Mouse (Mus musculus) liver, embryonic 14.5 days (tissue): ENCODE data around the gene C2cd2. TPM values are rescaled to one million over a fixed set of nuclear protein-coding genes. Genes with fewer than 3 reads are reported as not detected.

Experiments
- ATAC-seq: fragments of 200-750 bp; cut with Nextera tagmentation; 2 replicates; pipeline ENCODE4 v1.8.0; 2017; ENCODE audit warnings: moderate number of reproducible peaks, mild to moderate bottlenecking, moderate library complexity; ENCODE audit not compliant: insufficient read depth
- DNase-seq, 3 experiments: peaks; one replicate each; pipeline ENCODE4 v3.0.0-alpha.2; 2012 to 2013; ENCODE audit warnings: low read depth in 3 of 3, low spot score in 3 of 3
- H3K27ac ChIP-seq: fragments of 300-500 bp; sonication (generic); 2 replicates; pipeline ENCODE4 v1.5.1; 2014; ENCODE audit warnings: moderate library complexity, mild to moderate bottlenecking, control low read depth, inconsistent platforms
- H3K27me3 ChIP-seq: fragments of 300-500 bp; sonication (generic); 2 replicates; pipeline ENCODE4 v1.6.1; 2014; ENCODE audit warnings: mild to moderate bottlenecking, low read length, moderate library complexity; ENCODE audit not compliant: control insufficient read depth, insufficient read depth
- H3K36me3 ChIP-seq: fragments of 300-500 bp; sonication (generic); replicated peaks from 2 replicates; pipeline ENCODE4 v1.6.1; 2014; ENCODE audit warnings: low read depth; ENCODE audit not compliant: control insufficient read depth, insufficient read depth
- H3K4me1 ChIP-seq, 2 experiments: fragments of 200-500 bp in 1 of 2; fragments of 300-500 bp in 1 of 2; sonication (generic) in 1 of 2; replicated peaks; 2 replicates each; pipeline ENCODE4 v1.6.1; 2012 to 2014; ENCODE audit warnings: antibody characterized with exemption in 1 of 2, inconsistent platforms in 1 of 2, low read length in 1 of 2; ENCODE audit not compliant: control insufficient read depth in 2 of 2, insufficient read depth in 2 of 2
- H3K4me2 ChIP-seq: fragments of 300-500 bp; sonication (generic); 2 replicates; pipeline ENCODE4 v1.6.1; 2014; ENCODE audit warnings: low read depth, mild to moderate bottlenecking, control low read depth, moderate library complexity
- H3K4me3 ChIP-seq, 2 experiments: fragments of 200-500 bp in 1 of 2; fragments of 300-500 bp in 1 of 2; sonication (generic) in 1 of 2; 2 replicates each; pipeline ENCODE4 v1.5.1; 2012 to 2014; ENCODE audit warnings: low read depth in 2 of 2, low read length in 2 of 2, mild to moderate bottlenecking in 2 of 2, control low read depth in 1 of 2, inconsistent platforms in 1 of 2, moderate library complexity in 1 of 2; ENCODE audit not compliant: insufficient read depth in 1 of 2
- H3K9ac ChIP-seq: fragments of 300-500 bp; sonication (generic); replicated peaks from 2 replicates; pipeline ENCODE4 v1.6.1; 2014; ENCODE audit warnings: mild to moderate bottlenecking, control low read depth, moderate library complexity
- H3K9me3 ChIP-seq: fragments of 300-500 bp; sonication (generic); 2 replicates; pipeline ENCODE4 v1.6.1; 2016; ENCODE audit warnings: low read length, mixed read lengths; ENCODE audit not compliant: control insufficient read depth
- CTCF ChIP-seq: IDR thresholded peaks from 2 replicates; pipeline ENCODE4 v1.5.1; 2016; ENCODE audit warnings: antibody characterized with exemption, low read depth, control low read depth
- EP300 ChIP-seq: IDR thresholded peaks from 2 replicates; pipeline ENCODE4 v1.6.1; 2016; ENCODE audit warnings: antibody characterized with exemption, low read depth
- WGBS: fragments of 180-500 bp; shearing (Covaris S2); extraction: QIAGEN DNeasy Blood & Tissue Kit; methylation state at CpG from one replicate; pipeline ENCODE4 v1.1.7; 2014; ENCODE audit not compliant: insufficient replicate concordance; 5-methylcytosine and 5-hydroxymethylcytosine counted together
- polyA plus RNA-seq, 2 experiments: library from polyadenylated mRNA; depleted of rRNA in 1 of 2; stranded (reverse) in 1 of 2; unstranded in 1 of 2; fragments of >200 nt; fragmentation: Nextera tagmentation in 1 of 2; extraction: Ambion mirVana in 1 of 2; gene quantifications; 2 replicates each; pipeline versions ENCODE4 v1.2.1 to v1.2.3; 2012 to 2014

C2cd2 gene
- polyA plus RNA-seq, 2 experiments = 1.9 to 4.6 TPM

DNA sequence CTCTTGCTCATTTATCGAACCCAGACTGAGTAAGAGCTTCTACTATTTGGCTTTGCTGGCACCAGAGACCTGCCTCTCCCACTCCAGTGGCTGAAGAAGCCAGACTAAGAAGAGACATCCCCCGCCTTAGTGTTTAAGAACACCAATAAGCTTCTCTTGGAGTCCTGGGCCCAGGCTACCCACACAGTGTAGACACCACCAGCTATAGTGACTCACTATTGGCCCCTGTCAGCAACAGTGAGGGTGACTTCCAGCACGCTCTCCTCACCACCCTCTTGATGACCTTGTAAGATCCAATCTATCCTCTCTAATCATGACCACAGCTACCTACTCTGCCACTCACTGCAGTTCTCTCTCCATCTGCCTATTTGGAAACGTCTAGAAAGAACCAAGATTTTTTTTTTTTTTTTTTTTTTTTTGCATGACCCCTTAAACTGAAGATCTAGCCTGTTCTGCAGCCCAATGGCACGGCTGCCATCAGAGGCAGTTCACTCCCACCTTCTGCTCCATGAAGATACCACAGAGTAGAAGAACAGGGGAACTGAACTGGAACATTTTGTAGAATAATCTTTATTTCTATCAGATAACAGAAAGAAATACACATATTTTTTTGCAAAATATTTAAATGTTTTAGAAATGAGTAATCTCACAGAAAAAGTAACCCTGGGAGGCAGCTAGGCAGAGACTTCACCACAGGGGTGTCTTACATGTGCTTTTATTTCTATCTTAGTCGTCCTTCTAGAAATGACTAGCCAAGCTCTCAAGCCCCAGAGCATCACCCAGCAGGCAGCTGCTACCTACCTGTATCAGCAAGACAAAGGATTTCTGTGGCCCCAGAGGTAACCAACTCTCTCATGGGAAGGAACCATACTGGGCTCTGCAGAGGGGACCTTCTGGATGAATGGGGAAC lies 93.0 kb downstream of the C2cd2 start:
- WGBS = 57% methylated on average over 6 of the region's 6 CpGs
- H3K4me1 ChIP-seq = no peaks in the 10 kb centered on the region
- H3K27me3 ChIP-seq = no peaks in the 10 kb centered on the region
- no peaks in the 10 kb centered on the region for H3K9me3 ChIP-seq
- H3K27ac ChIP-seq = no peak overlapping the region
- no peak overlapping the region for H3K4me3 ChIP-seq
- TF ChIP-seq CTCF = no peak
- TF ChIP-seq EP300 = no peak
- no peak overlapping the region for H3K9ac ChIP-seq
- ATAC-seq (no peak), DNase-seq (no peak)
- H3K4me2 ChIP-seq = no peak overlapping the region
- no peaks in the 10 kb centered on the region; the same call in 1 of the 2 replicates for H3K36me3 ChIP-seq

DNA sequence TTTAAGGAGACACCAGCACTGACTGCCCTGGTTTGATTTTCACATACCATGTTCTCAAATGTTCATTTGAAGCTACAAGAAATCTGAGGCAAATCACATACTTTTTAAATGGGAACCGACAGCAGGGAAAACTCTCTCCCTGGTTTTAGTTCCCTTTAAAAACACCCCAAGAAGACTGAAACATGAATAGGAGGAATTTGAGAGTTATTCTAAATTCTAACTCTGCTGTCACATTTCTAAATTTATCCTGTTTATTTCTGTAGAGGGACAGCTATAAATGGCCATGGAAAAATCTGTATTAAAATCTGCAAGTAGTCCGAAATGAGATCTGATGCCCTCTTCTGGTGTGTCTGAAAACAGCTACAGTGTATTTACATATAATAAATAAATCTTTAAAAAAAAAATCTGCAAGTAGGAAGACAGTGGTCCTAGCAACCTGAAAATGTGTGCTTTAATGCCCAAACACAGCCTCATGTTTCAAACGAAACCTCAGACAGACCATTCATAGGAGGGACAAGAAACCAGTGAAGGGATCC lies 98.4 kb downstream of the C2cd2 start:
- no peak for TF ChIP-seq CTCF
- H3K4me3 ChIP-seq = no peak overlapping the region
- no peaks in the 10 kb centered on the region for H3K4me1 ChIP-seq
- no peak for ATAC-seq
- WGBS = 64% methylated on average over 3 of the region's 3 CpGs
- H3K9me3 ChIP-seq = no peaks in the 10 kb centered on the region
- no peak overlapping the region for H3K27ac ChIP-seq
- H3K4me2 ChIP-seq = no peak overlapping the region
- H3K36me3 ChIP-seq = no peaks in the 10 kb centered on the region; the same call in 1 of the 2 replicates
- H3K9ac ChIP-seq = no peak overlapping the region
- H3K27me3 ChIP-seq = no peaks in the 10 kb centered on the region
- no peak for DNase-seq

DNA sequence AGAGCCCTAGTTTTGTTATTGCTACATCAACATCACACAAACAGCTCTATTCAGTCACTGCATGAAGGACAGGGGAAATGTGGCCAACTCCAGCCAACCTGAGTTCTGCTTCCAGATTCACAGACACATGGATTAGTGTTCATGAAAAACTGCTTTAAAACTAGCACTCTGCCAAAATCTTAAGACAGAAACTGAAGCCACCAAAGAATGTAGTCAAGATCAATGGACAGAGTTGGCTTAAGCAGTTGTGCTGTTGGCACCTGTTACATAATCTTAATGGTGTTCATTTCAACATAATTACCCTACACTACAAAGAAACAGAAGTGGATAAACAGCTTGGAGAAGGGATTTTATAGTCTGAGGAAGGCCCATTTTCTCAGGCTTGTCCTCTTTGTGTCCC lies 106.3 kb downstream of the C2cd2 start:
- Histone ChIP-seq H3K4me1 (peaks cover 8 to 12% of the 10 kb centered on the region in 2 experiments), H3K27me3 (no peaks in the 10 kb centered on the region), H3K9me3 (no peaks in the 10 kb centered on the region), H3K4me3 (no peak overlapping the region), H3K4me2 (no peak overlapping the region), H3K9ac (no peak overlapping the region), H3K36me3 (no peaks in the 10 kb centered on the region), H3K27ac (no peak overlapping the region)
- TF ChIP-seq CTCF = no peak
- TF ChIP-seq EP300 = no peak
- DNase-seq (no peak), ATAC-seq (no peak)

DNA sequence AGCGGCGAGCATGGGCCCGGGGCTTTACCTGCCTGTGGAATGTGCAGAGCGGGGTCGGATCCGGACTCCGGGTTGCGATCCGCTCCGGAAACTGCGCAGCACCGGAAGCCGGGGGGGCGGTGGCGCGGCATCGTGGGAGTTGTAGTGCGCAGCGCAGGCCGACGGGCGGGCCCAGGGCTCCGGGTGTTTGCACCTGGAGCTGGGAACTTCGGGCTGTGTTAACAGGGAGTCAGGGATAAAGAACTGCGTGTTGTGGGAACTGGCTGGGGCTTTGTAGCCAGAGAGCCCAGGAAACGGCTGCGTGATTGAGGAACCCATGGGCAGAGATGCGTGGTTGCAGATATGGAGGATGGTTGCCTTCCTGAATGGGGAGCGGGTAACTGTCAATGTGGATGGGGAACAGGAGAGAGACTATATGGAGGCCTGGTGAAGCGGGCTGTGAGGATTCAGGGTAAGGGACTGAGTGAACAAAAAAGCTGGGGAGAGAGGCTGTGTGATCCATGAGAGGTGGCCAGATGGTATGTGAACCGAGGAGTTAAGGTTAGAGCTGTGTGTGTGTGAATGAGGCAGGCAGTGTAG lies 110.6 kb downstream of the C2cd2 start, which contains the start of gene Prdm15:
Gene Prdm15, minus strand, starts transcription at position 110 of the 579 bp plus-strand sequence.
- Histone ChIP-seq H3K36me3 (no peaks in the 10 kb centered on the region), H3K4me1 (peaks cover 13 to 21% of the 10 kb centered on the region in 2 experiments), H3K27ac (peak within 1 kb of the TSS; percentile 42), H3K4me3 (peak within 1 kb of the TSS; percentile 79 to 92), H3K4me2 (peak within 1 kb of the TSS; percentile 87), H3K27me3 (no peaks in the 10 kb centered on the region), H3K9ac (peak within 1 kb of the TSS; percentile 93), H3K9me3 (no peaks in the 10 kb centered on the region)
- 0% methylated on average over 31 of the region's 31 CpGs for WGBS
- TF ChIP-seq CTCF (no peak), EP300 (no peak)
- DNase-seq = peak; percentile 53 to 58 (median 53)
- ATAC-seq = peak; percentile 82
